Mouse (Mus musculus) embryonic facial prominence, embryonic 12.5 days (tissue): ENCODE measurements around the gene Crygn. TPM values are rescaled to one million over a fixed set of nuclear protein-coding genes. Genes with fewer than 3 reads are reported as not detected.
"Not testable (repeated sequence)": the region's sequence is repeated elsewhere in the genome, so short reads cannot be mapped to it uniquely, and the experiment has no call there.

Experiments used
- ATAC-seq: fragments of 200-750 bp; cut with Nextera tagmentation; 2 replicates; pipeline ENCODE4 v1.8.0; 2017; ENCODE audit not compliant: insufficient number of reproducible peaks, insufficient read depth, low FRiP score, low TSS enrichment
- H3K27ac ChIP-seq: fragments of 300-500 bp; sonication (generic); 2 replicates; pipeline ENCODE4 v1.5.1; 2016; ENCODE audit warnings: mild to moderate bottlenecking
- H3K27me3 ChIP-seq: fragments of 300-500 bp; sonication (generic); 2 replicates; pipeline ENCODE4 v1.6.1; 2016; ENCODE audit warnings: mild to moderate bottlenecking, moderate library complexity
- H3K36me3 ChIP-seq: fragments of 300-500 bp; sonication (generic); 2 replicates; pipeline ENCODE4 v1.6.1; 2016; ENCODE audit warnings: mild to moderate bottlenecking
- H3K4me1 ChIP-seq: fragments of 300-500 bp; sonication (generic); 2 replicates; pipeline ENCODE4 v1.6.1; 2016
- H3K4me2 ChIP-seq: fragments of 300-500 bp; sonication (generic); replicated peaks from 2 replicates; pipeline ENCODE4 v1.6.1; 2016; ENCODE audit warnings: mild to moderate bottlenecking, moderate library complexity
- H3K4me3 ChIP-seq: fragments of 300-500 bp; sonication (generic); 2 replicates; pipeline ENCODE4 v1.5.1; 2016; ENCODE audit warnings: mild to moderate bottlenecking
- H3K9ac ChIP-seq: fragments of 300-500 bp; sonication (generic); 2 replicates; pipeline ENCODE4 v1.6.1; 2016; ENCODE audit warnings: mild to moderate bottlenecking, moderate library complexity
- H3K9me3 ChIP-seq: fragments of 300-500 bp; sonication (generic); 2 replicates; pipeline ENCODE4 v1.6.1; 2016; ENCODE audit warnings: mild to moderate bottlenecking, moderate library complexity
- WGBS: fragments of 180-500 bp; shearing (Covaris S2); methylation state at CpG from one replicate; pipeline ENCODE4 v1.1.7; 2016; 5-methylcytosine and 5-hydroxymethylcytosine counted together
- polyA plus RNA-seq: library from polyadenylated mRNA; unstranded; fragments of >200 nt; fragmentation: Nextera tagmentation; extraction: Ambion mirVana; gene quantifications from 2 replicates; pipeline ENCODE4 v1.2.1, GENCODE M21; 2016

Crygn gene
- polyA plus RNA-seq, 1 experiment from 2014 or later: 18.4 TPM

DNA sequence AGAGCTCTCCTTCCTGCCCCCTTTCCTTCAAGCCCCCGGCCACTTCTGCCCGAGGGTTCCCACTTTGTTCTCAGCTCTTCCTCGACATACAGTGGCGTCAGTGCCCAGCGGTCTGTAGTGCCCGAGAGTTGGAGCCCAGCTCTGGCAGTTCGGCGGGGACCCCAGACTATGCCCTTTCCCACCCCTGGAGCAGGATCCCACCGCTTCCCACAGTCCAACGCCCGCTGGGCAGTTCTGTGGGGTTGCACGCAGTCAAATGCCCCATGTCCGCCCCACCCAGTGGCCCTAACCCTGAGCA lies 21.0 kb upstream of the Crygn start:
- H3K9ac ChIP-seq: no peak overlapping the region
- H3K4me2 ChIP-seq: 0 out of 2 replicates have a peak overlapping the region, but pooled peaks have one; percentile 1
- H3K27me3 ChIP-seq: peaks cover 17% of the 10 kb centered on the region; the same call in 1 of the 2 replicates
- ATAC-seq: no peak
- 38% methylated on average over 13 of the region's 13 CpGs for WGBS
- H3K4me1 ChIP-seq: no peaks in the 10 kb centered on the region
- no peaks in the 10 kb centered on the region for H3K9me3 ChIP-seq
- H3K4me3 ChIP-seq: no peak overlapping the region
- H3K36me3 ChIP-seq: no peaks in the 10 kb centered on the region
- H3K27ac ChIP-seq: no peak overlapping the region

- H3K4me1 ChIP-seq: no peaks in the 10 kb centered on the region
- no peak overlapping the region for H3K4me3 ChIP-seq
- H3K36me3 ChIP-seq: no peaks in the 10 kb centered on the region
- H3K9me3 ChIP-seq: no peaks in the 10 kb centered on the region
- WGBS: 22% methylated on average over 17 of the region's 17 CpGs
- H3K27ac ChIP-seq: no peak overlapping the region
- peak overlapping the region; percentile 1; the same call in 1 of the 2 replicates for H3K4me2 ChIP-seq
- ATAC-seq: no peak
- peaks cover 17% of the 10 kb centered on the region; the same call in 1 of the 2 replicates for H3K27me3 ChIP-seq
- no peak overlapping the region for H3K9ac ChIP-seq
Observed at GRCm38 (mm10) chr5:24778082-24778842, 20.5 kb upstream of the Crygn start.

DNA sequence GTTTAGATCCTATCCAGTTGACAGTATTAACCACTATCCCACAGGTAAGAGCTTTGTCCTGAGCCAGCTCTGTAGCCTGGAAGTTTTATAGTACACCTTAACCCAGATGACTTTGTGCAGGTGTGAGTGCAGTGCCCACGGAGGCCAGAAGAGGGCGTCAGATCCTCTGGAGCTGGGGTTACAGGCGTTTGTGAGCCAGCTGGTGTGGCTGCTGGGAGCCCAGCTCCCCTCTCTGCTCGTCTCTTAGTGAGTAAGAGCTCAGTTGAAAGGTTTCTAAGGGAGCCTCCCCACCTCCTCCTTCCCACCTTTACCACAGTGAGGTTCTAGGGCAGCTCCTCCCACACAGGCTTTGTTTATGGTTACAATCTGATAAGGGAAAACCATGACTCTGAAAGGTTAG lies 18.9 kb upstream of the Crygn start:
- Histone ChIP-seq H3K4me2 (no peak overlapping the region), H3K4me3 (no peak overlapping the region), H3K9ac (no peak overlapping the region), H3K27me3 (peaks cover 17% of the 10 kb centered on the region; the same call in 1 of the 2 replicates), H3K36me3 (no peaks in the 10 kb centered on the region), H3K9me3 (no peaks in the 10 kb centered on the region), H3K4me1 (no peaks in the 10 kb centered on the region), H3K27ac (no peak overlapping the region)
- no peak for ATAC-seq
- WGBS: 70% methylated on average over 4 of the region's 4 CpGs

DNA sequence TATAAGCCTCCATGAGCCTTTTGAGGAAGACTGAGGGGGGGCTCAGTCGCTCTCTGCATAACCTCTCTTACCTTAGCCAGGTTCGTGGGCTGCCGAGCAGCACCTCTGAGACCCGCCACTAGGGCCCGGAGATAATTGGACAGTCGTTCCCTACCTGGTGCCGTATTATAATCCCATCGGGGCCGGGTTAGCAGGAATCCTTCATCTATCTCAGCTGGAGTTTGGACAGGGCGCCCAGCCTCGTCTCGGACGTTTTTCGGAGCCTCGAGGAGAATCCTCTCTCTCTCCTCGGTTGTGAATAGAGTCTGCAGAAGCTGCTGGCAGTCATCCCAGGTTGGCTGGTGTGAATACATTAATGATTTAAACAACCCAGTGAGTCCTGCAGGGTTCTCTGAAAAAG lies 16.7 kb upstream of the Crygn start:
- H3K4me2 ChIP-seq: not testable (repeated sequence)
- 91% methylated on average over 16 of the region's 16 CpGs for WGBS

DNA sequence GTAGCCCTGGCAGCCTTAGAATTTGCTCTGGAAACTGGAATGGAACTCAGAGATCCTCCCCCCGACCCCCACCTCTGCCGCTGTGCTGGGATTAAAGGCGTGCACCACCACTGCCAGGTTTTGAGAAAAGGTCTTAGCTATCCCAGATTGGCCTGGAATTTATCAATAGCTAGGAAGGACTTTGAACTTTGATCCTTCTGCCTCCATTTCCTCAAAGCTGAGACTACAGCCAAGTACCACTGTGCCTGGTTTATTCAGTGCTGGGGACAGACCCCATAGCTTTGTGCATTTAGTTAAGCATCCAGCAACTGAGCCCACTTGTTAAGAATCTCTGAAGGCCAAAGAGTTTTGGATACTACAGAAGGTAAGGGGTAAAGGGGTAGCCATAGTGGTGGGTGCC lies 877 bp downstream of the Crygn start:
- H3K4me1 ChIP-seq: peaks cover 19% of the 10 kb centered on the region
- 58% methylated on average over 3 of the region's 3 CpGs for WGBS
- H3K4me2 ChIP-seq: no peak overlapping the region
- no peak for ATAC-seq
- no peaks in the 10 kb centered on the region for H3K36me3 ChIP-seq
- H3K4me3 ChIP-seq: no peak overlapping the region
- H3K9me3 ChIP-seq: no peaks in the 10 kb centered on the region
- no peak overlapping the region for H3K27ac ChIP-seq
- no peaks in the 10 kb centered on the region for H3K27me3 ChIP-seq
- H3K9ac ChIP-seq: no peak overlapping the region

More for the DNA sequence above, 16.7 kb upstream of the Crygn start:
- H3K9me3 ChIP-seq, H3K36me3 ChIP-seq, H3K4me1 ChIP-seq, ATAC-seq, H3K27ac ChIP-seq, H3K9ac ChIP-seq, H3K4me3 ChIP-seq: not testable (repeated sequence)
- peaks cover 13% of the 10 kb centered on the region; the same call in 1 of the 2 replicates for H3K27me3 ChIP-seq

DNA sequence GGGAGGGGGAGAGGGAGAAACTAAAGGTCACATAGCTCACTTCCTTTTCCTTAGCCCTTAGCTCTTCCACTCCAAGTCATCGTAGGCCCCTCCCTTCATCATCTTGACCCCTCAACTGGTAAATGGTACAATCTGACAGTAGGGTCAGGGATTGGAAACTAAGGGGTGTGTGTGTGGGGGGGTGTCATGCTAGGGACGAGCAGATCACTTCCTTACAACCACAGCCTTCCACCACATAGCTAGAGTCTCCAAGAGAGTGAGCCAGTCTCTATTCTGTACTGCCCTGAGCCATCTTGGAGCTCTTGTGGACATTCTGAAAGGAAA lies 5.7 kb downstream of the Crygn start:
- peak overlapping the region; percentile 53 for H3K4me3 ChIP-seq
- H3K27me3 ChIP-seq: no peaks in the 10 kb centered on the region
- 3% methylated on average over 2 of the region's 2 CpGs for WGBS
- no peak overlapping the region; the same call in 1 of the 2 replicates for H3K9ac ChIP-seq
- H3K4me2 ChIP-seq: peak overlapping the region; percentile 84
- peaks cover 45% of the 10 kb centered on the region for H3K4me1 ChIP-seq
- no peak; the same call in 1 of the 2 replicates for ATAC-seq
- no peaks in the 10 kb centered on the region for H3K9me3 ChIP-seq
- H3K36me3 ChIP-seq: no peaks in the 10 kb centered on the region
- peak overlapping the region; percentile 89; the same call in 1 of the 2 replicates for H3K27ac ChIP-seq

DNA sequence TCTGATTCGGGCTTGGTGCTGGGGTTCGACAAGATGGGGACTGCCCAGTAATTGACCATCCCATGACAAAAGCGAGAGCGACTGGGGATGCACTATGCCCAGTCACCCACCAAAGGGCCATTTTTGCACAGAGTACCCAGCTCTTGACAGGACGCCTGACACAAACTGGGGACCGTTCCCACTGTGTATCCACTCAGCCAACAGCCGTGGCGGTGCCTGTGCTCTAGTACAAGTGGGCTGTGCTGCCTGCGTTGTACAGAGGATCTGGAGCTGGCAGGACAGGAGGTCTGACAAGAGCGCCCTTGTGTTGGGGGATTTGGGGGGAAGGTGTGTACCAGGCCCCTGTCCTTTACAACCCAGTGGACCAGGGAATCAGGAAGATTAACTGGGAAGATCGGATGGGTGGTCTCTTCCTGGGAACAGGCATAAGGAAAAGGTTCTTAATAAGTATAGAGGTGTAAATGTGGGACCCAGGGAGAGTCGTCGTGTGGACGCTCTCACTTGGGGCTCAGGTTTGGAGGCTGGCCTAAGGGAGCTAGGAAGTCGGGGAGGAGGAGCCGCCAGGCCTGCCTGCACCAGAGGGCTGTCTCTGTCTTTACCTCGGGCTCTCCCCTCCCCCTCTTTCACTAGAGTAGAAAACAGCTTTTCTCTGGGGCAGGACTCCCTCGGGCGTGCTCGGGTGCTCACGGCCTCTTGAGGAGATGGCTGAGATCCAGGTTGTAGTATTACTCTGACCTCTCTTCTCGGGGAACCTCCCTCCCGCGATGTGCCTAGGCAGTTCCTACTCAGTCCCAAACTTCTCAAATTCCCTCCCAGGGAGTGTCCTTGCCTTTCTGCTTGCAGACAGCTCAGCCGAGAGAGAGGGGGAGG lies 6.3 kb downstream of the Crygn start:
- Histone ChIP-seq H3K9ac (peak overlapping the region; percentile 74), H3K4me1 (peaks cover 45% of the 10 kb centered on the region), H3K36me3 (no peaks in the 10 kb centered on the region), H3K4me3 (peak overlapping the region; percentile 53), H3K9me3 (no peaks in the 10 kb centered on the region), H3K27ac (peak overlapping the region; percentile 89), H3K4me2 (peak overlapping the region; percentile 84), H3K27me3 (no peaks in the 10 kb centered on the region)
- ATAC-seq: peak; percentile 74
- WGBS: 1% methylated on average over 25 of the region's 25 CpGs

DNA sequence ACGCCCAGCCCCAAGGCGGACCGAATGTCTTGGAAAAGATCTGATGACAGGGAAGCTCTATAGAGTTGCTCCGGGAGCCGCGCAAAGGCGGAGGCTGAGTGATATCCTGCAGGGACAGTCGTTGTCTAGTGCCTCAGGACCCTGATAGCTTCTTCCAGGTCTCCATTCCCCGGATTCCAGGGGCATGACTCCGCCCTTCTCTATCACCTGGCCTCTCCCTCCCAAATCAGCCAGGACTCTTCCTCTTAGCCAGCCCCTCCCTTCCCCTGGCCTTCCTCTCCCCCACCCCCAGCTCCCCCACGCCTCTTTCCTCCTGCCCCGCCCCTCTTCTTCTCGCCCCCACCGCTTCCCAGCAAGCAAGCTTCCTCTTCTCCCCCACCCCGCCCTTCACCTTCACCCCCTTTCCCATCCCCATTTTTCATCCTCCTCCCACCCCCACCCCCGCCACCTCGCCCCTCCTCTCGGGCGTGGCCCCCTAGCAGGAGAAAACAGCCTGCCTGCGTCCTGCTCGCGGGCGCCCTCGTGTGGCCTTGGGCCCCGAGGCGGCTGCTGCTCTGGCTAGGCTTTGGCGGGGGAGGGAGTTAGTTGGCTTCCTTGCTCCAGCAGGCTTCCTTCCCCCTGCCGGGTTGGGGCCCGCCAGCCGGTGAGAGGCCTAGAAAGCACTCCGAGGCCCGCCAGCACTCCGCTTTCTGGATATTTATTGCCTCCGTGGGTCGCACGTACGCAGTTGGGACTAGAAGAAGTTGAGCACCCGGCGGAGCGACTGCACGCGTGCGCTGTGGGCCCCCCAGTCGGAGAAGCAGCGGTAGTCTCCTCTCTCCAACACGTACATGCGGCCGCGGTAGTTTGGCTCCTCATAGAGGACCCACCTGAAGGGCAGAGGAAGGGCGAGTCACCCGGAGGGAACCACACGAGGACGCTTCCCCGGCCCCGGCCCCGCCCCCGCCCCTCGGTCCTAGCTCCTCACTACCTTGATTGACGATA lies 7.2 kb downstream of the Crygn start:
- Histone ChIP-seq H3K36me3 (no peaks in the 10 kb centered on the region), H3K27me3 (no peaks in the 10 kb centered on the region), H3K4me2 (peak overlapping the region; percentile 84), H3K9ac (peak overlapping the region; percentile 74), H3K9me3 (no peaks in the 10 kb centered on the region), H3K4me3 (peak overlapping the region; percentile 53), H3K27ac (peak overlapping the region; percentile 89), H3K4me1 (peaks cover 45% of the 10 kb centered on the region)
- peak; percentile 30 for ATAC-seq
- 1% methylated on average over 57 of the region's 59 CpGs for WGBS

- Histone ChIP-seq H3K4me1 (peaks cover 38% of the 10 kb centered on the region), H3K27ac (peak overlapping the region; percentile 78), H3K4me3 (peak overlapping the region; percentile 53), H3K9me3 (no peaks in the 10 kb centered on the region), H3K36me3 (no peaks in the 10 kb centered on the region), H3K4me2 (peak overlapping the region; percentile 84), H3K27me3 (no peaks in the 10 kb centered on the region), H3K9ac (no peak overlapping the region; the same call in 1 of the 2 replicates)
- 51% methylated on average over 5 of the region's 5 CpGs for WGBS
- no peak for ATAC-seq
Observed at GRCm38 (mm10) chr5:24749731-24750130, 8.1 kb downstream of the Crygn start.

GRCm38 (mm10) chr5:24747533-24747932 lies 10.3 kb downstream of the Crygn start:
- no peak overlapping the region for H3K4me2 ChIP-seq
- H3K36me3 ChIP-seq: no peaks in the 10 kb centered on the region
- no peaks in the 10 kb centered on the region for H3K27me3 ChIP-seq
- no peak for ATAC-seq
- 9% methylated on average over 6 of the region's 6 CpGs for WGBS
- H3K9ac ChIP-seq: no peak overlapping the region
- H3K27ac ChIP-seq: no peak overlapping the region
- no peak overlapping the region for H3K4me3 ChIP-seq
- peaks cover 33% of the 10 kb centered on the region for H3K4me1 ChIP-seq
- H3K9me3 ChIP-seq: no peaks in the 10 kb centered on the region

- H3K4me3 ChIP-seq: no peak overlapping the region
- WGBS: 93% methylated on average over 10 of the region's 10 CpGs
- peaks cover 27% of the 10 kb centered on the region for H3K4me1 ChIP-seq
- H3K9me3 ChIP-seq: no peaks in the 10 kb centered on the region
- no peak overlapping the region for H3K27ac ChIP-seq
- no peak overlapping the region for H3K9ac ChIP-seq
- no peak overlapping the region for H3K4me2 ChIP-seq
- no peaks in the 10 kb centered on the region for H3K36me3 ChIP-seq
- H3K27me3 ChIP-seq: no peaks in the 10 kb centered on the region
- ATAC-seq: no peak
Observed at GRCm38 (mm10) chr5:24743956-24744355, 13.9 kb downstream of the Crygn start.
